8 mouse cellular contexts compared by ENCODE assay signal in the genomic region with DNA sequence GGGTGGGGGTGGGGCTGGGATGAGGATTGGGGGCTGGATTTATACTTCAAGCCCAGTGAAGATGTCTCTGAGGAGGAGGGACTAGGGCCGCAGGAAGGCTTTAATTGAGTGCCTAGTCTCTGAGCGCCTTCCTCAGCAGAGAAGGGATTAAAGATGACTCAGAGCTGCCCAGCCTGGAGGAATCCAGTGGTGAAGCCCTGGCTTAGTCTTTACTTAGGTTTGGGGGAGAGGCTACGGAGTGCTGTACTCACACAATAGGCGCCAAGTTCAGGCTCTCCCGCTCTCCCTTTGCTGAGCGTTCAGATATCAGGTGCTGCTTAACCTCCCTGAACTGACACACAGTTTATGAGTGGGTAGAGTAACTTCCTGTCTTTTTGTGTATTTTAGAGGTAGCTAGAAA.
DNase-seq lines count a peak whose midpoint lies in the region; ATAC-seq and TF ChIP-seq lines count a peak whose summit lies in the region.

No protein-coding gene starts in this region.

- peak overlapping the region; percentile 79 for H3K27ac ChIP-seq in brown adipose tissue, adult 24 weeks (replicated peaks; ENCODE audit: low read depth, low read length)
- H3K27ac ChIP-seq in hindbrain, embryonic 13.5 days: peak overlapping the region; percentile 81
- peak overlapping the region; percentile 87 for H3K27ac ChIP-seq in liver, embryonic 11.5 days (ENCODE audit: low read depth, low read length)

- ATAC-seq in erythroid progenitor cell, adult 5-6 weeks (replicated peaks; ENCODE audit: low FRiP score, poor library complexity, severe bottlenecking): peak; percentile 69
- peak; percentile 70 for ATAC-seq in hindbrain, embryonic 13.5 days (ENCODE audit: low FRiP score)
- ATAC-seq in liver, embryonic 11.5 days (replicated peaks; ENCODE audit: low FRiP score): peak; percentile 65

- under 1% methylated on average over 6 of the region's 6 CpGs for WGBS in hindbrain, embryonic 13.5 days
- WGBS in liver, embryonic 11.5 days: 4% methylated on average over 6 of the region's 6 CpGs

- H3K36me3 ChIP-seq in hindbrain, embryonic 13.5 days: no peaks in the 10 kb centered on the region
- H3K36me3 ChIP-seq in liver, embryonic 11.5 days (ENCODE audit: control insufficient read depth, insufficient read depth, low read length): no peaks in the 10 kb centered on the region
- no peaks in the 10 kb centered on the region for H3K36me3 ChIP-seq in myocyte (ENCODE audit: control insufficient read depth, insufficient read depth)

- TF ChIP-seq POLR2A in myocyte (IDR thresholded peaks at IDR 0.05; ENCODE audit: insufficient read length, low read depth): peak; percentile 62

- DNase-seq in lung, adult 18-20 months: peak; percentile 27 to 42
- no peak for DNase-seq in lung, postnatal 25 days (ENCODE audit: low spot score)
- DNase-seq in liver, embryonic 11.5 days (ENCODE audit: low spot score): no peak
- peak; percentile 23 to 54 for DNase-seq in thymus, adult 18-20 months

- H3K9me3 ChIP-seq in hindbrain, embryonic 13.5 days: no peaks in the 10 kb centered on the region
- no peaks in the 10 kb centered on the region for H3K9me3 ChIP-seq in liver, embryonic 11.5 days (ENCODE audit: control insufficient read depth, low read length)

- H3K79me2 ChIP-seq in myocyte (ENCODE audit: control insufficient read depth, insufficient read depth): peaks cover 42% of the 10 kb centered on the region

- H3K27me3 ChIP-seq in hindbrain, embryonic 13.5 days: no peaks in the 10 kb centered on the region
- H3K27me3 ChIP-seq in liver, embryonic 11.5 days (replicated peaks; ENCODE audit: control insufficient read depth, insufficient read depth, low read length): no peaks in the 10 kb centered on the region
- no peaks in the 10 kb centered on the region for H3K27me3 ChIP-seq in myocyte (ENCODE audit: control insufficient read depth, insufficient read depth, insufficient read length)

- H3ac ChIP-seq in myocyte (ENCODE audit: control insufficient read depth, insufficient read length): no peak overlapping the region

- peaks cover 9% of the 10 kb centered on the region for H3K4me1 ChIP-seq in brown adipose tissue, adult 24 weeks (ENCODE audit: control insufficient read depth, insufficient read depth, insufficient read length, low read length)
- peaks cover 30% of the 10 kb centered on the region for H3K4me1 ChIP-seq in hindbrain, embryonic 13.5 days (replicated peaks)
- peaks cover 21% of the 10 kb centered on the region for H3K4me1 ChIP-seq in liver, embryonic 11.5 days (replicated peaks; ENCODE audit: control insufficient read depth, insufficient read depth, low read length)

- peak overlapping the region; percentile 57 for H3K4me2 ChIP-seq in hindbrain, embryonic 13.5 days
- H3K4me2 ChIP-seq in liver, embryonic 11.5 days: peak overlapping the region; percentile 83
- peak overlapping the region; percentile 83 for H3K4me2 ChIP-seq in myocyte (ENCODE audit: low read depth)

- H3K9ac ChIP-seq in hindbrain, embryonic 13.5 days: peak overlapping the region; percentile 69
- peak overlapping the region; percentile 72 for H3K9ac ChIP-seq in liver, embryonic 11.5 days (ENCODE audit: low read depth, low read length)

- H3K4me3 ChIP-seq in brown adipose tissue, adult 24 weeks (ENCODE audit: insufficient read depth, low read depth, low read length): peak overlapping the region; percentile 43
- H3K4me3 ChIP-seq in hindbrain, embryonic 13.5 days: peak overlapping the region; percentile 59
- peak overlapping the region; percentile 68 for H3K4me3 ChIP-seq in liver, embryonic 11.5 days (ENCODE audit: low read depth, low read length)
- H3K4me3 ChIP-seq in myocyte: peak overlapping the region; percentile 61

TF ChIP-seq in myocyte, 11 proteins besides CTCF, POLR2A, EP300 and RAD21:
- TF ChIP-seq E2F4 (IDR thresholded peaks at IDR 0.05; ENCODE audit: insufficient read depth) (peak; percentile 40), MYOG (IDR thresholded peaks at IDR 0.05; ENCODE audit: control insufficient read depth in 1 of 3, insufficient read depth in 1 of 3, insufficient read length in 2 of 3, low read depth in 2 of 3) (no peak)

Comparison
In these comparisons a context has a peak if more than half of its experiments do, and no peak if none do; other contexts are left out.
1. DNase-seq: peak in lung, adult 18-20 months (2 of 2) and thymus, adult 18-20 months (2 of 2); none in lung, postnatal 25 days (single experiment) and liver, embryonic 11.5 days (single experiment).
2. Peak in every context shown above with its lines, with median percentiles within 50 percentile points of each other: H3K27ac ChIP-seq, H3K4me3 ChIP-seq, ATAC-seq and H3K4me2 ChIP-seq.